Mouse (Mus musculus) kidney, embryonic 15.5 days (tissue): ENCODE measurements around the gene Mrtfb. TPM values are rescaled to one million over a fixed set of nuclear protein-coding genes. Genes with fewer than 3 reads are reported as not detected.

Experiments used
- ATAC-seq: fragments of 200-750 bp; cut with Nextera tagmentation; replicated peaks from 2 replicates; pipeline ENCODE4 v1.8.0; 2017; ENCODE audit warnings: moderate TSS enrichment; ENCODE audit not compliant: low FRiP score
- H3K27ac ChIP-seq: fragments of 300-500 bp; sonication (generic); 2 replicates; pipeline ENCODE4 v1.5.1; 2015; ENCODE audit warnings: mild to moderate bottlenecking, inconsistent platforms
- H3K27me3 ChIP-seq: fragments of 300-500 bp; sonication (generic); 2 replicates; pipeline ENCODE4 v1.6.1; 2015; ENCODE audit warnings: inconsistent platforms
- H3K36me3 ChIP-seq: fragments of 300-500 bp; sonication (generic); 2 replicates; pipeline ENCODE4 v1.6.1; 2015; ENCODE audit warnings: inconsistent platforms
- H3K4me1 ChIP-seq: fragments of 300-500 bp; sonication (generic); 2 replicates; pipeline ENCODE4 v1.6.1; 2015; ENCODE audit warnings: inconsistent platforms
- H3K4me2 ChIP-seq: fragments of 300-500 bp; sonication (generic); 2 replicates; pipeline ENCODE4 v1.6.1; 2015; ENCODE audit warnings: moderate library complexity, mild to moderate bottlenecking, inconsistent platforms
- H3K4me3 ChIP-seq: fragments of 300-500 bp; sonication (generic); replicated peaks from 2 replicates; pipeline ENCODE4 v1.5.1; 2015; ENCODE audit warnings: mild to moderate bottlenecking, inconsistent platforms
- H3K9ac ChIP-seq: fragments of 300-500 bp; sonication (generic); 2 replicates; pipeline ENCODE4 v1.6.1; 2015; ENCODE audit warnings: mild to moderate bottlenecking, inconsistent platforms
- H3K9me3 ChIP-seq: fragments of 300-500 bp; sonication (generic); replicated peaks from 2 replicates; pipeline ENCODE4 v1.6.1; 2016; ENCODE audit warnings: inconsistent platforms
- WGBS: fragments of 180-500 bp; shearing (Covaris S2); methylation state at CpG from one replicate; pipeline ENCODE4 v1.1.7; 2015; ENCODE audit warnings: mixed read lengths; 5-methylcytosine and 5-hydroxymethylcytosine counted together
- polyA plus RNA-seq: library from polyadenylated mRNA; unstranded; fragments of >200 nt; fragmentation: Nextera tagmentation; extraction: Ambion mirVana; gene quantifications from 2 replicates; pipeline ENCODE4 v1.2.1, GENCODE M21; 2015

Gene Mrtfb
- polyA plus RNA-seq, 1 experiment from 2014 or later, result 21.2 TPM

- ATAC-seq, result no peak
- Histone ChIP-seq H3K4me1 (peaks cover under 1% of the 10 kb centered on the region), H3K4me3 (no peak overlapping the region), H3K9me3 (no peaks in the 10 kb centered on the region), H3K9ac (no peak overlapping the region), H3K4me2 (no peak overlapping the region), H3K36me3 (peaks cover 12% of the 10 kb centered on the region; the same call in 1 of the 2 replicates), H3K27me3 (no peaks in the 10 kb centered on the region), H3K27ac (no peak overlapping the region)
- 85% methylated on average over 7 of the region's 7 CpGs for WGBS
Observed at GRCm38 (mm10) chr16:13376947-13377486, 120.7 kb downstream of the Mrtfb start.

- ATAC-seq, result no peak
- peaks cover 15% of the 10 kb centered on the region; the same call in 1 of the 2 replicates for H3K36me3 ChIP-seq
- no peaks in the 10 kb centered on the region for H3K9me3 ChIP-seq
- no peak overlapping the region for H3K4me3 ChIP-seq
- no peaks in the 10 kb centered on the region for H3K27me3 ChIP-seq
- H3K27ac ChIP-seq, result no peak overlapping the region
- H3K4me2 ChIP-seq, result no peak overlapping the region
- no peak overlapping the region for H3K9ac ChIP-seq
- no peaks in the 10 kb centered on the region for H3K4me1 ChIP-seq
- WGBS, result 88% methylated on average over 5 of the region's 5 CpGs
Observed at GRCm38 (mm10) chr16:13378157-13378556, 121.9 kb downstream of the Mrtfb start.

GRCm38 (mm10) chr16:13379865-13380264, 123.6 kb downstream of the Mrtfb start:
- ATAC-seq, result no peak
- Histone ChIP-seq H3K27ac (no peak overlapping the region), H3K4me2 (no peak overlapping the region), H3K4me3 (no peak overlapping the region), H3K36me3 (peaks cover 29% of the 10 kb centered on the region), H3K9me3 (no peaks in the 10 kb centered on the region), H3K9ac (no peak overlapping the region), H3K27me3 (no peaks in the 10 kb centered on the region), H3K4me1 (no peaks in the 10 kb centered on the region)
- 86% methylated on average over 2 of the region's 2 CpGs for WGBS

- no peak overlapping the region for H3K4me2 ChIP-seq
- H3K4me1 ChIP-seq, result no peaks in the 10 kb centered on the region
- 83% methylated on average over 2 of the region's 2 CpGs for WGBS
- H3K36me3 ChIP-seq, result peaks cover 48% of the 10 kb centered on the region
- H3K27ac ChIP-seq, result no peak overlapping the region
- H3K9ac ChIP-seq, result no peak overlapping the region
- H3K4me3 ChIP-seq, result no peak overlapping the region
- ATAC-seq, result no peak
- H3K9me3 ChIP-seq, result no peaks in the 10 kb centered on the region
- H3K27me3 ChIP-seq, result no peaks in the 10 kb centered on the region
Observed at GRCm38 (mm10) chr16:13381771-13382170, 125.5 kb downstream of the Mrtfb start.

GRCm38 (mm10) chr16:13387306-13387705, 131.0 kb downstream of the Mrtfb start:
- Histone ChIP-seq H3K4me2 (no peak overlapping the region), H3K4me1 (no peaks in the 10 kb centered on the region), H3K9me3 (no peaks in the 10 kb centered on the region), H3K27me3 (no peaks in the 10 kb centered on the region), H3K36me3 (peaks cover 64% of the 10 kb centered on the region), H3K9ac (no peak overlapping the region), H3K4me3 (no peak overlapping the region), H3K27ac (no peak overlapping the region)
- WGBS, result 78% methylated on average over 4 of the region's 4 CpGs
- ATAC-seq, result no peak

GRCm38 (mm10) chr16:13400375-13400774, 144.1 kb downstream of the Mrtfb start:
- no peak overlapping the region for H3K27ac ChIP-seq
- H3K4me1 ChIP-seq, result peaks cover 8% of the 10 kb centered on the region
- no peak overlapping the region for H3K4me3 ChIP-seq
- no peak overlapping the region for H3K9ac ChIP-seq
- H3K4me2 ChIP-seq, result no peak overlapping the region
- no peaks in the 10 kb centered on the region for H3K27me3 ChIP-seq
- ATAC-seq, result no peak
- WGBS, result 72% methylated on average over 2 of the region's 2 CpGs
- no peaks in the 10 kb centered on the region for H3K9me3 ChIP-seq
- peaks cover 97% of the 10 kb centered on the region for H3K36me3 ChIP-seq

- Histone ChIP-seq H3K27me3 (no peaks in the 10 kb centered on the region), H3K9me3 (no peaks in the 10 kb centered on the region), H3K36me3 (peaks cover 97% of the 10 kb centered on the region), H3K9ac (no peak overlapping the region), H3K4me2 (no peak overlapping the region), H3K4me3 (no peak overlapping the region), H3K4me1 (peaks cover 8% of the 10 kb centered on the region), H3K27ac (no peak overlapping the region)
- no peak for ATAC-seq
- WGBS, result 73% methylated on average over 5 of the region's 5 CpGs
Observed at GRCm38 (mm10) chr16:13401591-13401990, 145.3 kb downstream of the Mrtfb start.

GRCm38 (mm10) chr16:13404656-13405055, 148.4 kb downstream of the Mrtfb start:
- Histone ChIP-seq H3K27me3 (no peaks in the 10 kb centered on the region), H3K4me1 (peaks cover 8% of the 10 kb centered on the region), H3K4me2 (no peak overlapping the region), H3K9ac (no peak overlapping the region), H3K4me3 (no peak overlapping the region), H3K36me3 (peaks cover 96% of the 10 kb centered on the region), H3K27ac (no peak overlapping the region), H3K9me3 (no peaks in the 10 kb centered on the region)
- 52% methylated on average over 6 of the region's 6 CpGs for WGBS
- peak; percentile 91 for ATAC-seq

- H3K4me1 ChIP-seq, result peaks cover 8% of the 10 kb centered on the region
- no peak overlapping the region for H3K4me2 ChIP-seq
- no peak overlapping the region for H3K4me3 ChIP-seq
- no peak overlapping the region for H3K27ac ChIP-seq
- H3K27me3 ChIP-seq, result no peaks in the 10 kb centered on the region
- 72% methylated on average over 2 of the region's 2 CpGs for WGBS
- H3K9ac ChIP-seq, result no peak overlapping the region
- no peak for ATAC-seq
- peaks cover 96% of the 10 kb centered on the region for H3K36me3 ChIP-seq
- H3K9me3 ChIP-seq, result no peaks in the 10 kb centered on the region
Observed at GRCm38 (mm10) chr16:13405403-13405802, 149.1 kb downstream of the Mrtfb start.

- Histone ChIP-seq H3K4me2 (no peak overlapping the region), H3K36me3 (peaks cover 92% of the 10 kb centered on the region), H3K4me3 (no peak overlapping the region), H3K27ac (no peak overlapping the region), H3K27me3 (no peaks in the 10 kb centered on the region), H3K9me3 (no peaks in the 10 kb centered on the region), H3K4me1 (peaks cover 5% of the 10 kb centered on the region), H3K9ac (no peak overlapping the region)
- WGBS, result 72% methylated on average over 4 of the region's 4 CpGs
- peak; percentile 79; the same call in 1 of the 2 replicates for ATAC-seq
Observed at GRCm38 (mm10) chr16:13409530-13410163, 153.4 kb downstream of the Mrtfb start.

GRCm38 (mm10) chr16:13410760-13411159, 154.5 kb downstream of the Mrtfb start:
- WGBS, result 87% methylated on average over 2 of the region's 2 CpGs
- Histone ChIP-seq H3K27ac (no peak overlapping the region), H3K9me3 (no peaks in the 10 kb centered on the region), H3K27me3 (no peaks in the 10 kb centered on the region), H3K4me1 (no peaks in the 10 kb centered on the region), H3K4me2 (no peak overlapping the region), H3K9ac (no peak overlapping the region), H3K36me3 (peaks cover 81% of the 10 kb centered on the region), H3K4me3 (no peak overlapping the region)
- no peak for ATAC-seq

GRCm38 (mm10) chr16:13411531-13411930, 155.2 kb downstream of the Mrtfb start:
- WGBS, result 97% methylated on average over 4 of the region's 4 CpGs
- ATAC-seq, result no peak
- no peak overlapping the region for H3K4me3 ChIP-seq
- no peaks in the 10 kb centered on the region for H3K9me3 ChIP-seq
- peaks cover 74% of the 10 kb centered on the region for H3K36me3 ChIP-seq
- H3K9ac ChIP-seq, result no peak overlapping the region
- H3K27ac ChIP-seq, result no peak overlapping the region
- no peaks in the 10 kb centered on the region for H3K4me1 ChIP-seq
- H3K4me2 ChIP-seq, result no peak overlapping the region
- no peaks in the 10 kb centered on the region for H3K27me3 ChIP-seq

- Histone ChIP-seq H3K9me3 (no peaks in the 10 kb centered on the region), H3K4me2 (no peak overlapping the region), H3K36me3 (peaks cover 46% of the 10 kb centered on the region), H3K9ac (no peak overlapping the region), H3K4me1 (no peaks in the 10 kb centered on the region), H3K27me3 (no peaks in the 10 kb centered on the region), H3K27ac (no peak overlapping the region), H3K4me3 (no peak overlapping the region)
- 94% methylated on average over 7 of the region's 7 CpGs for WGBS
- no peak for ATAC-seq
Observed at GRCm38 (mm10) chr16:13414566-13414965, 158.3 kb downstream of the Mrtfb start.
